Mouse (Mus musculus): ENCODE data around the gene Cfb.
A peak's percentile ranks its signal among the peaks of the same experiment; 100 is the strongest.
"Not testable (repeated sequence)": the region's sequence is repeated elsewhere in the genome, so short reads cannot be mapped to it uniquely, and the experiment has no call there.

Cfb gene

GRCm38 (mm10) chr17:34862416-34863081, at the start of gene Cfb:
Gene Cfb (minus strand): TSS chr17:34862518.
- DNase-seq (ENCODE audit: extremely low spot score, low spot score), result no peak

GRCm38 (mm10) chr17:34911945-34912351, 49.6 kb upstream of the Cfb start:
- DNase-seq (ENCODE audit: extremely low spot score, low spot score), result peak; percentile 77

- no peak for DNase-seq (ENCODE audit: extremely low spot score, low spot score)
Measured at GRCm38 (mm10) chr17:34910982-34911381, 48.7 kb upstream of the Cfb start.

GRCm38 (mm10) chr17:34902895-34903294, 40.6 kb upstream of the Cfb start:
- DNase-seq (ENCODE audit: extremely low spot score, low spot score), result no peak

- DNase-seq (ENCODE audit: extremely low spot score, low spot score), result not testable (repeated sequence)
Measured at GRCm38 (mm10) chr17:34901948-34902347, 39.6 kb upstream of the Cfb start.

GRCm38 (mm10) chr17:34900826-34901225, 38.5 kb upstream of the Cfb start:
- DNase-seq (ENCODE audit: extremely low spot score, low spot score), result not testable (repeated sequence)

GRCm38 (mm10) chr17:34899890-34900243, 37.5 kb upstream of the Cfb start:
- no peak for DNase-seq (ENCODE audit: extremely low spot score, low spot score)

GRCm38 (mm10) chr17:34899053-34899889, 37.0 kb upstream of the Cfb start:
- DNase-seq (ENCODE audit: extremely low spot score, low spot score), result peak; percentile 57

- DNase-seq (ENCODE audit: extremely low spot score, low spot score), result no peak
Measured at GRCm38 (mm10) chr17:34898706-34899052, 36.4 kb upstream of the Cfb start.

- peak; percentile 89 for DNase-seq (ENCODE audit: extremely low spot score, low spot score)
Measured at GRCm38 (mm10) chr17:34898160-34898586, 35.9 kb upstream of the Cfb start, which contains the start of the genes C2 and Ehmt2. Gene C2 (minus strand): TSS chr17:34898265. Gene Ehmt2 (plus strand): TSS chr17:34898469.

GRCm38 (mm10) chr17:34897373-34898159, 35.2 kb upstream of the Cfb start:
- no peak for DNase-seq (ENCODE audit: extremely low spot score, low spot score)

GRCm38 (mm10) chr17:34896366-34896765, 34.0 kb upstream of the Cfb start:
- DNase-seq (ENCODE audit: extremely low spot score, low spot score), result no peak

- DNase-seq (ENCODE audit: extremely low spot score, low spot score), result no peak
Measured at GRCm38 (mm10) chr17:34895724-34896123, 33.4 kb upstream of the Cfb start.

- peak; percentile 64 for DNase-seq (ENCODE audit: extremely low spot score, low spot score)
Measured at GRCm38 (mm10) chr17:34894801-34895530, 32.6 kb upstream of the Cfb start.

- DNase-seq (ENCODE audit: extremely low spot score, low spot score), result peak; percentile 94
Measured at GRCm38 (mm10) chr17:34894074-34894597, 31.8 kb upstream of the Cfb start.

GRCm38 (mm10) chr17:34893072-34893824, 30.9 kb upstream of the Cfb start:
- DNase-seq (ENCODE audit: extremely low spot score, low spot score), result no peak

GRCm38 (mm10) chr17:34891377-34891776, 29.1 kb upstream of the Cfb start:
- DNase-seq (ENCODE audit: extremely low spot score, low spot score), result no peak

GRCm38 (mm10) chr17:34890074-34890743, 27.9 kb upstream of the Cfb start:
- DNase-seq (ENCODE audit: extremely low spot score, low spot score), result no peak

GRCm38 (mm10) chr17:34887942-34888341, 25.6 kb upstream of the Cfb start:
- DNase-seq (ENCODE audit: extremely low spot score, low spot score), result no peak

- DNase-seq (ENCODE audit: extremely low spot score, low spot score), result no peak
Measured at GRCm38 (mm10) chr17:34885615-34886014, 23.3 kb upstream of the Cfb start.
